Mouse (Mus musculus) CD4-positive, CD25-positive, alpha-beta regulatory T cell, adult 4 months (primary cell): ENCODE measurements around the gene Cd40. TPM values are rescaled to one million over a fixed set of nuclear protein-coding genes. Genes with fewer than 3 reads are reported as not detected.
A peak's percentile ranks its signal among the peaks of the same experiment; 100 is the strongest.

Experiments
- ATAC-seq: one replicate; pipeline ENCODE4 v1.8.0; 2017
- polyA plus RNA-seq, 2 experiments: library from polyadenylated mRNA; unstranded; fragments of 100-300 nt; shearing (Covaris generic); gene quantifications; one replicate each; pipeline ENCODE4 v1.2.1; 2017

Cd40 gene
- 1 to 10 TPM; 1.6 to 6.0 TPM for polyA plus RNA-seq

- ATAC-seq = peak; percentile 80
These were observed at the start of gene Cd40 for GRCm38 (mm10) chr2:165054888-165055852. Cd40 (plus strand) TSS chr2:165055627.

GRCm38 (mm10) chr2:165006813-165007212 lies 48.6 kb upstream of the Cd40 start:
- no peak for ATAC-seq

GRCm38 (mm10) chr2:165007986-165008385 lies 47.4 kb upstream of the Cd40 start:
- no peak for ATAC-seq

- no peak for ATAC-seq
These were observed 46.3 kb upstream of the Cd40 start for GRCm38 (mm10) chr2:165009161-165009560.

- no peak for ATAC-seq
These were observed 45.8 kb upstream of the Cd40 start for GRCm38 (mm10) chr2:165009581-165009980.

- ATAC-seq = no peak
These were observed 45.1 kb upstream of the Cd40 start for GRCm38 (mm10) chr2:165010351-165010750.

- ATAC-seq = no peak
These were observed 40.5 kb upstream of the Cd40 start for GRCm38 (mm10) chr2:165014935-165015334.

- no peak for ATAC-seq
These were observed 34.9 kb upstream of the Cd40 start for GRCm38 (mm10) chr2:165020490-165020889.

GRCm38 (mm10) chr2:165027163-165027562 lies 28.3 kb upstream of the Cd40 start:
- no peak for ATAC-seq

- no peak for ATAC-seq
These were observed 22.9 kb upstream of the Cd40 start for GRCm38 (mm10) chr2:165032533-165032932.

- no peak for ATAC-seq
These were observed 22.1 kb upstream of the Cd40 start for GRCm38 (mm10) chr2:165033306-165033705.

GRCm38 (mm10) chr2:165034131-165035057 lies 21.0 kb upstream of the Cd40 start, which contains the start of gene Ncoa5:
Ncoa5 (minus strand) TSS chr2:165034867.
- ATAC-seq = peak; percentile 97

GRCm38 (mm10) chr2:165035058-165035431 lies 20.4 kb upstream of the Cd40 start:
- ATAC-seq = no peak

GRCm38 (mm10) chr2:165037415-165037814 lies 18.0 kb upstream of the Cd40 start:
- no peak for ATAC-seq

- no peak for ATAC-seq
These were observed 13.3 kb upstream of the Cd40 start for GRCm38 (mm10) chr2:165042126-165042525.

- ATAC-seq = peak; percentile 23
These were observed 12.3 kb upstream of the Cd40 start for GRCm38 (mm10) chr2:165043090-165043636.

GRCm38 (mm10) chr2:165043729-165044128 lies 11.7 kb upstream of the Cd40 start:
- no peak for ATAC-seq

- ATAC-seq = no peak
These were observed 6.4 kb upstream of the Cd40 start for GRCm38 (mm10) chr2:165049044-165049443.

- no peak for ATAC-seq
These were observed 4.4 kb upstream of the Cd40 start for GRCm38 (mm10) chr2:165050826-165051548.

- ATAC-seq = no peak
These were observed 3.9 kb upstream of the Cd40 start for GRCm38 (mm10) chr2:165051566-165051965.

- no peak for ATAC-seq
These were observed 478 bp downstream of the Cd40 start for GRCm38 (mm10) chr2:165055905-165056304.
